Mouse (Mus musculus): Measurements from ENCODE around the gene Sncb.

The Sncb gene

DNA sequence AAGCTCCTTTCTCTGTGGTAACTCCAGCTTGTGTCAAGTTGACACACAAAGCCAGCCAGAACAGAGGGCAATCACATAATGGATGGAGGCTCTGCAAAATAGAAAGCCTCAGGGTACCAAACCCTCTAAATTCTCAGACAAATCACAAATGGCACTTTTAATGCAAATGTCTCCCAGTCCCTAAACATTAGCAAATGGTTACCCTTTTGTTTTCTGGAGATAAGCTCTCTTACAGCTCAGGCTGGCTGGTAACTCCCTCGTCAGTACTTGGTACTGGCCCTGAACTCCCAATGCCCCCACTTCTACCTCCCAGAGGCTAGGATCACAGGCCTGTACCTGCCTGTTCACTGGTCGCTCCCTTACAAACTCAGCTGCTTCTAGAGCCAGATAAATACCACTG is 16.8 kb upstream of the Sncb start:
- no peak for DNase-seq (ENCODE audit: low spot score in 2 of 2)

- peak in 1 of 2 experiments; percentile 57 for DNase-seq (ENCODE audit: low spot score in 2 of 2)
These were observed 14.7 kb upstream of the Sncb start for GRCm38 (mm10) chr13:54781086-54781485.

- peak in 1 of 2 experiments; percentile 71 for DNase-seq (ENCODE audit: low spot score in 2 of 2)
These were observed 14.2 kb upstream of the Sncb start for GRCm38 (mm10) chr13:54780592-54780991.

DNA sequence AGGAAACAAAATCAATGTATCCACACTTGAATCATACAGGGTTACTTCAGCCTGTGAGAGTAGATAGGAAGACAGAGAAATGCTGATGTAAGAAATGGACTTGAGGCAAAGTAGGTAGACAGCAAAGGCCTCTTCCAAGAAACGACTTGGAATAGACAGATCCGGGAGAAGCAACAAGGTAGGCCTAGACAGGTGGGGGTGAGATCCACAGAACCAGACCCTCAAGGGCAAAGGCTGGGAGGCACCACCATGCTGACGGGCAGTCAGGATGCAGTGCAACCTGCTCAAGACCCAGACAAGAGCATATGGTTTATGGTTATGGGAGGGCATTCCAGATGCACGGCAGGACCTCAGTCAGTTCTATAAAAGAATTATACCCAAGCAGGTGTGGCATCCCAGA is 617 bp upstream of the Sncb start:
- no peak for DNase-seq (ENCODE audit: low spot score in 2 of 2)

DNA sequence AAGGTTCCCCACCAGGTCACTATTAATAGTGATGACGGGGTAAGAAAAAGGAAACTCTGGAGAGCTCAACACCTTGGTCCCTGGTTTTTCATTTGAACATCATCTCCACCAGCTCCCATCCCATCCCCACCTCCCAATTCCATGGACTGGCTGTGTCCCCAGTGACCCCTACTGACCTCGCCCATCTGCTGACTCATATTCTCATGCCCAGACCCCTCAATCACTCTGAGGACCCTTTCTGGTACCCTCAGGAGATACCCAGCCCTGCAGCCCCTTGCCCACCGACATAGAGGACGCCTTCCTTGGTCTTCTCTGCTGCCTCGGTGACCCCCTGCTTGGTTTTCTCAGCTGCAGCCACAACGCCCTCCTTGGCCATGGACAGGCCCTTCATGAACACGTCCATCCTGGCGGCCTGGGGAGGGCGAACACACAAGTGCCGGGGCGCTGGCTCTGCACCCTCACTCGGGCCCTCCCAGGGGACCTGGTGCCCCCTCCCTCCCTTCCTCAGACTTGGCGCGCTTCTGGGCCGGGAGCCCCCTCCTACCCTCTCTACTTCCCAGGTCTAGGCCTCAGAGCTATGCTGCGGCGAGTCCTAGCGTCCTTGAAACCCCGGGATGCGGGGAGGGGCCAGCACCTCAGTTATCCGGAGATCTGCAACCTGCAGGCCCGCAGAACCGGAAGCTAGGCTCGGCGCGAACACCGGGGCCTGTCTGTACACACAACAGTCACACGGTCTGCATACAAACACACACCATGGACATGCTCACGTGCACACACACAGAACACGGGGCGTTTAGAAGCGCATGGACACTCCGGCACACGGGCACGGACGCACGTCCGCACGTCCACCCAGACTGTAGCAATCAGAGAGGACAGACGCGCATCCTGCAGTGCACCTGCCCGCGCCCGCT is 859 bp downstream of the Sncb start:
- peak in 1 of 2 experiments; percentile 47 for DNase-seq (ENCODE audit: low spot score in 2 of 2)

DNA sequence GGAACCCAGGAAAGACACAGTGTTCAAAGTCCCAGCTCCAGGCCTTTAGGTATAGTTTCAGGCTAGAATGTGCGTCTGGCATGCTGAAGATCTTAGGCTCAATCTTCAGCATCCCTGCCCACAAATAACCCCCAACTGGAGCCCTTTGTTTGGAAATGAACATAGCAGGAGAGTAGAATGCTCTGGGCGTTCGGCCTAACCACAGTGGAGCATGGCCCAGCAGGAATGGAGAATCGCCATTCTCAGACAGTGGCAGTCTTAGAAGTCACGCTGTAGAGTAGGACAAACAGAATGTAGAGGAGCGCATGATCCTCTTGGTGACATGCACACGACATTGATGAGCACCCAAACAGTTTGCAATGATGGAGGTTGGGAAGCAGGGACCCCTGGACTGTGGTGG is 5.5 kb downstream of the Sncb start:
- no peak for DNase-seq (ENCODE audit: low spot score in 2 of 2)

GRCm38 (mm10) chr13:54760164-54760795 is 6.1 kb downstream of the Sncb start:
- peak; percentile 86 to 93 for DNase-seq (ENCODE audit: low spot score in 2 of 2)

- no peak for DNase-seq (ENCODE audit: low spot score in 2 of 2)
These were observed 6.9 kb downstream of the Sncb start for GRCm38 (mm10) chr13:54759496-54759895.

DNA sequence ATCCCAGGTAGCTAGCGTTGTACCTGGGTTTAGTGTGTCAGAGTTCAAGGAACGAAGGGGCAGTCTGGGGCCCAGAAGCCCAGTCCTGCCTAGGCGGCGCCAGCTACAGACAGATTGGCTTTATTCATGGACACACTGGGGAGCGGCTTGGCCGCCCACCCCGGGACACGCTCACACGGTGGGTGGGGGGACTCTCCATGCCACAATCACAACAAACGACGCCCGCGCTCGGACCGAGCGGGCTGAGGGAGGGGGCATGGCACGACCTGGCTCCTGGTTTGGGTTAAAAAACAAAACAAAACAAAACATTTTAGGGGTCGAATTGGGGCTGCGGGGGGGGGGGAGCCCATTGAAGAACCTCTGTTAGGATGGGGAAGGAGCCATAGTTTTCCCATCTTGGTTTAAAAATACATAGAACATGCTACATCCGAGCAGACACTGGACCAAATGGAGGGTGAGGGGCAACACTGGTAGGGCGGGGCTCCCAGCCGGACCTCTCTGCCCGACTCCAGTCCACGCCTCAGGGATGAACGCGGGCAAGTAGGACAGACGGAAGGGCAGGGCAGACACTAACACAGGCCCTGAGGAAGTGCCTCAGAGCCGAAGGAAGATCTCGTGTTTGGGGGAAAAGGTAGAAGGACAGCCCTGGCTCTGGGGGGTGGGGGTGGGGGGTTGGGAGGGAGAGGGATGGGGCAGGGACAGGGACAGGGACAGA is 7.5 kb downstream of the Sncb start:
- DNase-seq (ENCODE audit: low spot score in 2 of 2) = peak in 1 of 2 experiments; percentile 20

GRCm38 (mm10) chr13:54758045-54758755 is 8.2 kb downstream of the Sncb start:
- peak; percentile 83 to 93 for DNase-seq (ENCODE audit: low spot score in 2 of 2)

GRCm38 (mm10) chr13:54757093-54757830 is 9.1 kb downstream of the Sncb start:
- DNase-seq (ENCODE audit: low spot score in 2 of 2) = no peak

GRCm38 (mm10) chr13:54756156-54756712 is 10.2 kb downstream of the Sncb start:
- no peak for DNase-seq (ENCODE audit: low spot score in 2 of 2)

GRCm38 (mm10) chr13:54755201-54755830 is 11.1 kb downstream of the Sncb start:
- peak in 1 of 2 experiments; percentile 54 for DNase-seq (ENCODE audit: low spot score in 2 of 2)

- peak in 1 of 2 experiments; percentile 21 for DNase-seq (ENCODE audit: low spot score in 2 of 2)
These were observed 12.0 kb downstream of the Sncb start for GRCm38 (mm10) chr13:54754169-54755080.

DNA sequence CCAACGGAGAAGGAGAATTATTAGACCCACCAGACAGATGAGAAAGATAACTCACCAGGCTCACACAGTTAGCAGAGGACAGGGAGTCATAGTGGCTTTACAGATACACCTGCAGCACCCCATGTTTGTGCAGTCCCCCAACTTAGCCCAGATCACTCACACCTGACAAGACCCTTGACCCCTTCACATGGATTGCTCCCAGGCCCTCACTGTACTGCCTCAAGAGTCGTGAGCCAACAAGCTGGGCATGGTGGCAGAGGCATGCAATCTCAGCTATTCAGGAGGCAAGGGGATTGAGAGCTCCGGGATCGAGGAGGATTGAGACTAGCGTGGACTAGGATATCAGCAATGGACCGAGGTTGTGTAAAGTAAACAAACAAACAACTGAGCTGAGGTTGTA is 12.7 kb downstream of the Sncb start:
- DNase-seq (ENCODE audit: low spot score in 2 of 2) = no peak

DNA sequence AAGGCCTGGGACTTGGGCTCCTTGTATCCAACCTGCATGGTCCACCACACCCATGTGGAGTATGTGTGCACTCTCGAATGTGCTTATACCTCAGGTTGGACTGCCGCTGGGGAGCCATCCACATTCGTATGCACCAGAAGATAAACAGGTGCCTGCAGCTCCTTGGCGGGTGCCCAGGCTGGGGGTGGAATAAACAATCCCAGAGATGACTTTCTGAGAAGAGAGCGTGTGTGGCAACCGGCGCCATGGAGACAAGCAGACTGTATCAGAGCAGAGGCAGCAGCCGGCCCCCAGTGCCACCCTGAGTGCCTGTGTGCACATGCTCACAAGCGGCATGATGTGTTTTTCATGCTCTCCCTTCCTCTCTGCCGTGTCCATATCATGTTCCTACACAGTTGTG is 13.7 kb downstream of the Sncb start:
- DNase-seq (ENCODE audit: low spot score in 2 of 2) = peak in 1 of 2 experiments; percentile 93

- DNase-seq (ENCODE audit: low spot score in 2 of 2) = no peak
These were observed 15.7 kb downstream of the Sncb start for GRCm38 (mm10) chr13:54750699-54751098.

GRCm38 (mm10) chr13:54749864-54750411 is 16.5 kb downstream of the Sncb start, which contains the start of gene Gprin1:
Gprin1 (minus strand) TSS chr13:54749874.
- no peak for DNase-seq (ENCODE audit: low spot score in 2 of 2)
